Mouse (Mus musculus) CH12.LX (cell line): ENCODE data around the gene Nos1ap. TPM values are rescaled to one million over a fixed set of nuclear protein-coding genes. Genes with fewer than 3 reads are reported as not detected.

Experiments used
- DNase-seq: peaks from one replicate; pipeline ENCODE4 v3.0.0-alpha.2; 2013; ENCODE audit errors: extremely low read depth
- H3K27ac ChIP-seq: 2 replicates; pipeline ENCODE4 v1.5.1; 2012; ENCODE audit warnings: low read depth, mild to moderate bottlenecking, control low read depth, moderate library complexity; ENCODE audit not compliant: insufficient read depth
- H3K27me3 ChIP-seq: replicated peaks from 2 replicates; pipeline ENCODE3; 2012; ENCODE audit warnings: inconsistent platforms
- H3K36me3 ChIP-seq, 2 experiments: replicated peaks in 1 of 2; 2 replicates each; pipeline versions ENCODE3 to v1.6.1; 2012; ENCODE audit warnings: inconsistent platforms in 1 of 2, low read length in 1 of 2, mild to moderate bottlenecking in 1 of 2, mixed read lengths in 1 of 2, moderate library complexity in 1 of 2; ENCODE audit not compliant: control insufficient read depth in 1 of 2, insufficient read depth in 1 of 2
- H3K4me1 ChIP-seq, 2 experiments: 2 replicates each; pipeline ENCODE4 v1.6.1; 2012; ENCODE audit warnings: inconsistent platforms in 1 of 2, moderate library complexity in 1 of 2; ENCODE audit not compliant: insufficient read depth in 2 of 2, control insufficient read depth in 1 of 2
- H3K4me2 ChIP-seq: 2 replicates; pipeline ENCODE4 v1.6.1; 2012; ENCODE audit warnings: low read depth, mild to moderate bottlenecking, control low read depth; ENCODE audit not compliant: poor library complexity, insufficient read depth, severe bottlenecking
- H3K4me3 ChIP-seq, 3 experiments: fragments of 150-350 bp in 1 of 3; sonication (generic) in 1 of 3; replicated peaks in 1 of 3; 2 replicates each; pipeline versions ENCODE3 to v1.5.1; 2011 to 2012; ENCODE audit warnings: low read depth in 2 of 3, low read length in 2 of 3, mild to moderate bottlenecking in 2 of 3, moderate library complexity in 2 of 3, control low read depth in 1 of 3, improper control_type of control experiment in 1 of 3, inconsistent platforms in 1 of 3, mixed read lengths in 1 of 3; ENCODE audit not compliant: poor library complexity in 1 of 3
- H3K79me2 ChIP-seq: replicated peaks from 2 replicates; pipeline ENCODE4 v1.6.1; 2012; ENCODE audit warnings: mild to moderate bottlenecking, moderate library complexity; ENCODE audit not compliant: control insufficient read depth, poor library complexity, insufficient read depth, severe bottlenecking; ENCODE audit errors: extremely low read depth
- H3K9ac ChIP-seq: 2 replicates; pipeline ENCODE4 v1.6.1; 2012; ENCODE audit warnings: low read depth, mild to moderate bottlenecking, control low read depth, moderate library complexity; ENCODE audit not compliant: insufficient read depth
- H3K9me3 ChIP-seq: replicated peaks from 2 replicates; pipeline ENCODE3; 2012; ENCODE audit warnings: low read length, inconsistent platforms, mixed read lengths
- BHLHE40 ChIP-seq: IDR thresholded peaks from 2 replicates; pipeline ENCODE4 v1.6.1; 2011; ENCODE audit warnings: mild to moderate bottlenecking, low read depth, low read length, improper control_type of control experiment
- CHD1 ChIP-seq: IDR thresholded peaks from 2 replicates; pipeline ENCODE4 v1.6.1; 2012; ENCODE audit warnings: low read depth, low read length, improper control_type of control experiment, inconsistent platforms
- CTCF ChIP-seq, 2 experiments: IDR thresholded peaks in 1 of 2; conservative IDR thresholded peaks in 1 of 2; 2 replicates each; pipeline ENCODE4 v1.5.1; 2011 to 2012; ENCODE audit warnings: low read depth in 2 of 2, low read length in 2 of 2, improper control_type of control experiment in 1 of 2, inconsistent platforms in 1 of 2, mild to moderate bottlenecking in 1 of 2, moderate library complexity in 1 of 2
- E2F4 ChIP-seq: IDR thresholded peaks from 2 replicates; pipeline ENCODE4 v1.6.1; 2011; ENCODE audit warnings: low read depth, low read length, improper control_type of control experiment; ENCODE audit not compliant: insufficient replicate concordance
- ETS1 ChIP-seq: conservative IDR thresholded peaks from 2 replicates; pipeline ENCODE4 v1.6.1; 2012; ENCODE audit warnings: low read depth, mild to moderate bottlenecking, inconsistent platforms, low read length, improper control_type of control experiment, moderate library complexity
- GABPA ChIP-seq: IDR thresholded peaks from 2 replicates; pipeline ENCODE4 v1.6.1; 2012; ENCODE audit warnings: low read depth, low read length, improper control_type of control experiment, inconsistent platforms; ENCODE audit not compliant: insufficient replicate concordance
- IRF4 ChIP-seq: IDR thresholded peaks from 2 replicates; pipeline ENCODE4 v1.6.1; 2014; ENCODE audit warnings: low read depth, mild to moderate bottlenecking, inconsistent platforms, low read length, improper control_type of control experiment
- KAT2A ChIP-seq: IDR thresholded peaks from 2 replicates; pipeline ENCODE4 v1.6.1; 2012; ENCODE audit warnings: low read length, improper control_type of control experiment, inconsistent platforms; ENCODE audit not compliant: insufficient replicate concordance
- MAFK ChIP-seq: IDR thresholded peaks from 2 replicates; pipeline ENCODE4 v1.6.1; 2011; ENCODE audit warnings: low read length, improper control_type of control experiment; ENCODE audit not compliant: insufficient replicate concordance
- MEF2A ChIP-seq: IDR thresholded peaks from 2 replicates; pipeline ENCODE4 v1.6.1; 2014; ENCODE audit warnings: low read depth, mild to moderate bottlenecking, inconsistent platforms, low read length, improper control_type of control experiment, borderline replicate concordance
- MXI1 ChIP-seq: IDR thresholded peaks from 2 replicates; pipeline ENCODE4 v1.6.1; 2011; ENCODE audit warnings: mild to moderate bottlenecking, low read depth, low read length, improper control_type of control experiment
- NRF1 ChIP-seq: IDR thresholded peaks from 2 replicates; pipeline ENCODE4 v1.6.1; 2014; ENCODE audit warnings: low read depth, mild to moderate bottlenecking, inconsistent platforms, low read length, improper control_type of control experiment, moderate library complexity
- RCOR1 ChIP-seq: conservative IDR thresholded peaks from 2 replicates; pipeline ENCODE4 v1.6.1; 2012; ENCODE audit warnings: low read depth, mild to moderate bottlenecking, inconsistent platforms, low read length, improper control_type of control experiment
- SMC3 ChIP-seq: IDR thresholded peaks from 2 replicates; pipeline ENCODE4 v1.6.1; 2011; ENCODE audit warnings: low read depth, low read length, improper control_type of control experiment
- TBP ChIP-seq: conservative IDR thresholded peaks from 2 replicates; pipeline ENCODE4 v1.6.1; 2011; ENCODE audit warnings: low read depth, low read length, improper control_type of control experiment
- TCF12 ChIP-seq: IDR thresholded peaks from 2 replicates; pipeline ENCODE4 v1.6.1; 2014; ENCODE audit warnings: low read depth, mild to moderate bottlenecking, inconsistent platforms, low read length, improper control_type of control experiment
- UBTF ChIP-seq: IDR thresholded peaks from 2 replicates; pipeline ENCODE4 v1.6.1; 2012; ENCODE audit warnings: low read depth, mild to moderate bottlenecking, inconsistent platforms, low read length, improper control_type of control experiment, moderate library complexity
- USF2 ChIP-seq: conservative IDR thresholded peaks from 2 replicates; pipeline ENCODE4 v1.6.1; 2011; ENCODE audit warnings: low read depth, low read length, improper control_type of control experiment
- ZKSCAN1 ChIP-seq: IDR thresholded peaks from 2 replicates; pipeline ENCODE4 v1.6.1; 2012; ENCODE audit warnings: low read depth, inconsistent platforms, low read length, improper control_type of control experiment, borderline replicate concordance
- ZNF384 ChIP-seq: IDR thresholded peaks from 2 replicates; pipeline ENCODE4 v1.6.1; 2012; ENCODE audit warnings: low read depth, low read length, improper control_type of control experiment, inconsistent platforms
- dilution Hi-C: fragments of 300-500 bp; cut with MboI; formaldehyde crosslinking; loops from 2 replicates; pipeline ENCODE4 v1.14.3; 2020; ENCODE audit warnings: low sequenced_read_pairs; ENCODE audit not compliant: extremely low pct_unique_long_range_greater_than_20kb, extremely low pct_ligation_motif_present
- in situ Hi-C: fragments of 300-500 bp; cut with MboI; formaldehyde crosslinking; loops from 3 replicates; pipeline ENCODE4 v1.14.3; 2019; ENCODE audit warnings: low sequenced_read_pairs, low pct_ligation_motif_present, low pct_unique_long_range_greater_than_20kb, mixed read lengths
- polyA plus RNA-seq: library from polyadenylated mRNA; unstranded; fragments of >175 nt; gene quantifications from 2 replicates; pipeline ENCODE4 v1.2.1, GENCODE M21; 2012; ENCODE audit warnings: low read depth; ENCODE audit not compliant: insufficient read length
- total RNA-seq, 2 experiments: library from RNA; depleted of rRNA; stranded (reverse); fragments of 300-350 nt in 1 of 2; fragments of >200 nt in 1 of 2; gene quantifications; 2 replicates each; pipeline ENCODE4 v1.2.3; 2012 to 2014

The Nos1ap gene
- total and polyA plus RNA-seq, 3 experiments = not detected

DNA sequence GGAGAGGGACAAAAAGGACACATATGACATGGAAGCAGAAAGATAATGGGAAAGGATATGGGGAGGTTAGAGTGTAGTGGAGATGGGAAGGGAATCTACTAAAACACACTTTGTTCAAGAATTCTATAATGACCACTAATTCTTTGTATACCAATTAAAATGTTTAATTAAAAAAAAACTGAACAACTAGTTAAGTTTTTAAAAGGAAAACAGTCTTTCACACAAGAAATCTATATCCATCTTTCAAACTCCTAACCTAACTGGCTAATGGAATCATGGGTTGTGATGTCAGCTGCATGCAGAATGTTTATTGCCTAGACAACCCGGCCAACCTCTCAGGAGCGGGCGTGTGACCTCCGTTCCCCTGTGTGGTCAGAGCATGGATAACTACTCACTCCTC lies 281.2 kb downstream of the Nos1ap start, which contains the start of gene Spata46:
TSS of gene Spata46 (plus strand) at position 301 of the 400 bp plus-strand sequence.
- Histone ChIP-seq H3K27me3 (no peaks in the 10 kb centered on the region), H3K4me2 (no peak within 1 kb of the TSS), H3K4me1 (peaks cover 0 to 10% of the 10 kb centered on the region in 2 experiments; a peak in 2 of 4 replicates), H3K4me3 (no peak within 1 kb of the TSS)
- dilution Hi-C loops = no loop called here
- TF ChIP-seq ZKSCAN1 (no peak), CTCF (conservative IDR thresholded peaks at IDR 0.05 in 1 of 2, IDR thresholded peaks at IDR 0.05 in 1 of 2; ENCODE audit: low read depth in 2 of 2, low read length in 2 of 2) (no peak), GABPA (no peak), MEF2A (no peak), TCF12 (no peak)
- TF ChIP-seq, all 38 proteins: peak for 0
- in situ Hi-C loops = loop anchor here (25.0 kb wide), 1 partner anchor 304 kb away; no protein-coding TSS in a partner anchor
- Histone ChIP-seq H3K36me3 (no peaks in the 10 kb centered on the region), H3K27ac (no peak within 1 kb of the TSS), H3K79me2 (no peaks in the 10 kb centered on the region), H3K9ac (no peak within 1 kb of the TSS), H3K9me3 (no peaks in the 10 kb centered on the region)
- no peak for DNase-seq

DNA sequence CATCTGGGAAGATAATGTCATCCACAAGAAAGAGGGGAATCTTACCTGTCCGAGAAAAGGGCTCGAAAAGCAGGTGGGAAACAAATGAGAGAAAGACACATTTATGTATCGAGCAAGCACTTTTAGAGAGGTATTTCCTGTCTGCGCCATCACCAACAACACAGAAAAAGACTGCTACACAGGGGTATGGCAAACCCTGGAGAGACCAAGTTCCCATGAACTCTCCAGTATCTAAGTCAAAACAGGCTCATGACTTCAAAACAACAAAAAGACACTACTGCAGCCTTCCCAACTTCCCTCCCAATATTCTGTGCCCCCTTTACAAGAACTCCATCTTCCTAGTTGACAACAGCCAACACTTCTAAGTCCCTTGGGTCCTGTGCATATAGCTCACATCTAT lies 283.4 kb downstream of the Nos1ap start, which contains the start of gene Gm7694:
TSS of gene Gm7694 (minus strand) at position 101 of the 400 bp plus-strand sequence.
- H3K4me1 ChIP-seq = peaks cover 0 to 3% of the 10 kb centered on the region in 2 experiments; a peak in 2 of 4 replicates
- in situ Hi-C loops (loop anchor here (25.0 kb wide), 1 partner anchor 306 kb away; no protein-coding TSS in a partner anchor), dilution Hi-C loops (no loop called here)
- no peak within 1 kb of the TSS for H3K4me3 ChIP-seq
- H3K79me2 ChIP-seq = no peaks in the 10 kb centered on the region
- no peak within 1 kb of the TSS for H3K4me2 ChIP-seq
- H3K27me3 ChIP-seq = no peaks in the 10 kb centered on the region
- no peak within 1 kb of the TSS for H3K9ac ChIP-seq
- H3K36me3 ChIP-seq = no peaks in the 10 kb centered on the region
- DNase-seq = no peak
- no peaks in the 10 kb centered on the region for H3K9me3 ChIP-seq
- no peak for TF ChIP-seq MXI1
- no peak for TF ChIP-seq CTCF (conservative IDR thresholded peaks at IDR 0.05 in 1 of 2, IDR thresholded peaks at IDR 0.05 in 1 of 2; ENCODE audit: low read depth in 2 of 2, low read length in 2 of 2)
- no peak for TF ChIP-seq ZNF384
- TF ChIP-seq ETS1 = no peak
- TF ChIP-seq CHD1 = no peak
- no peak for TF ChIP-seq RCOR1
- TF ChIP-seq NRF1 = no peak
- no peak for TF ChIP-seq TCF12
- no peak for TF ChIP-seq MAFK
- no peak for TF ChIP-seq BHLHE40
- TF ChIP-seq TBP = no peak
- TF ChIP-seq E2F4 = no peak
- TF ChIP-seq KAT2A = no peak
- no peak for TF ChIP-seq SMC3
- TF ChIP-seq GABPA = no peak
- TF ChIP-seq IRF4 = no peak
- TF ChIP-seq UBTF = no peak
- no peak for TF ChIP-seq MEF2A
- TF ChIP-seq ZKSCAN1 = no peak
- no peak for TF ChIP-seq USF2
- no peak within 1 kb of the TSS for H3K27ac ChIP-seq
